Mouse (Mus musculus) MEL (cell line): ENCODE results near the gene Hist1h2ad.

Source experiments
- CTCF ChIP-seq, 3 experiments: IDR thresholded peaks in 2 of 3; conservative IDR thresholded peaks in 1 of 3; 2 replicates each; pipeline ENCODE4 v1.5.1; 2011 to 2012; ENCODE audit warnings: low read length in 3 of 3, low read depth in 2 of 3, mild to moderate bottlenecking in 2 of 3, improper control_type of control experiment in 1 of 3, inconsistent platforms in 1 of 3, mixed read lengths in 1 of 3, moderate library complexity in 1 of 3; ENCODE audit not compliant: control insufficient read depth in 1 of 3, insufficient read depth in 1 of 3, poor library complexity in 1 of 3, severe bottlenecking in 1 of 3
- JUND ChIP-seq: IDR thresholded peaks from 2 replicates; pipeline ENCODE4 v1.6.1; 2011; ENCODE audit warnings: low read depth, mild to moderate bottlenecking, improper control_type of control experiment, low read length
- KAT2A ChIP-seq: conservative IDR thresholded peaks from 2 replicates; pipeline ENCODE4 v1.6.1; 2012; ENCODE audit warnings: low read depth, low read length, improper control_type of control experiment, inconsistent platforms
- MYB ChIP-seq: IDR thresholded peaks from 2 replicates; pipeline ENCODE4 v1.6.1; 2011; ENCODE audit warnings: mild to moderate bottlenecking, low read depth, low read length, improper control_type of control experiment
- POLR2AphosphoS2 ChIP-seq: IDR thresholded peaks from 2 replicates; pipeline ENCODE4 v1.6.1; 2011; ENCODE audit warnings: low read length, improper control_type of control experiment
- USF1 ChIP-seq: IDR thresholded peaks from 2 replicates; pipeline ENCODE4 v1.6.1; 2014; ENCODE audit warnings: low read depth, mild to moderate bottlenecking, inconsistent platforms, low read length, improper control_type of control experiment, moderate library complexity

DNA sequence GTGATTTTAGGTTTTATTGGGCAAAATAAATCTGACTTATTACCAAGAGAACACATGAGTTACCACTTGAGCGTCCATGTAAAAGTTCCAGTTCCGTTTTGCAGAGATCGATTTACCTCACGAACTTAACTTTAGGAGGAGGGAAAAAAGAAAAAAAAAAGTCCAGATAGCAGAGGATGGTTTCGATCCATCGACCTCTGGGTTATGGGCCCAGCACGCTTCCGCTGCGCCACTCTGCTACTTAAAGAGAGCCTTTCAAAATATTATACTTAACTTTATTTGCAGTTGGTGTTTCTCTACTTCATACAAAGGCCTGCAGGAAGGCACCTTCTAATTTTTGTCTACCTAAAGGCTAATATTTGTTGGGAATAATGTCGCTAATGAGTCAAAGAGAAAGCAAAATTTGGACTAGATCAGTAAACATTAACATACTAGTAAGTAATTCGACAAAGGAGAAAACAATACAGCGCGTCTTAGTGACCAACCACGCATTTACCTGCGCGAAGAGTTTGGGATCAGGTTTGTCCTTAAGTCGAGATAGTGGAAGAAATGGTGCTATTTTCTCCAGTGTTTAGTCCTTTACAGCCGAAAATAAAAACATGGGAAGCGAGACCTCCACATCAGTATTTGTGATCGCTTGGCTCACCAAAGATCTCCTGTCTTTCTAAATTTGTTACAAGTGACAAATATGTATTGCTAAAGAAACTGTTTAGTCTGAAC lies 43.8 kb upstream of the Hist1h2ad start:
- TF ChIP-seq USF1 (no peak), POLR2AphosphoS2 (no peak), KAT2A (no peak), JUND (no peak), CTCF (IDR thresholded peaks at IDR 0.05 in 2 of 3, conservative IDR thresholded peaks at IDR 0.05 in 1 of 3; ENCODE audit: control insufficient read depth in 1 of 3, insufficient read depth in 1 of 3, low read depth in 2 of 3, low read length in 3 of 3, poor library complexity in 1 of 3, severe bottlenecking in 1 of 3) (no peak), MYB (no peak)
